Mouse (Mus musculus): ENCODE data around the gene Hddc3. TPM values are rescaled to one million over a fixed set of nuclear protein-coding genes. Genes with fewer than 3 reads are reported as not detected.

Hddc3 gene
- polyA plus RNA-seq (2012; rRNA removed) = 4.5 and 4.8 TPM in 2 replicates

DNA sequence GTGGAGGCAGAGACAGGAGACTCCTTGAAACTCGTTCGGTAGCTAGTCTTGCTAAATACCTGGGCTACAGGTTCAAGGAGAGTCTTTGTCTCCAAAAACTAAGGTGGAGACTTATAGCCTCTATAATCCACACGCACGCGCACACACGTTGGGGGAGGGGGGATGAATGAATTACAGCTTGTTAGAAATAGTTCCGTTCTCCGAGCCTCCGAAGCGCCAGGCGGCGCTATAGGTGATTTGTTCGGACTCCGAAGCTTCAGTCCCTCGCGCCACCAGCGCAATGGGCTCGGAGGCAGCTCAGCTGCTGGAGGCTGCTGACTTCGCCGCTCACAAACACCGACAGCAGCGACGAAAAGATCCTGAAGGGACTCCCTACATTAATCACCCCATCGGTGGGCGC, at the start of gene Hddc3:
Hddc3 (plus strand) TSS at position 247 of the 400 bp plus-strand sequence.

DNA sequence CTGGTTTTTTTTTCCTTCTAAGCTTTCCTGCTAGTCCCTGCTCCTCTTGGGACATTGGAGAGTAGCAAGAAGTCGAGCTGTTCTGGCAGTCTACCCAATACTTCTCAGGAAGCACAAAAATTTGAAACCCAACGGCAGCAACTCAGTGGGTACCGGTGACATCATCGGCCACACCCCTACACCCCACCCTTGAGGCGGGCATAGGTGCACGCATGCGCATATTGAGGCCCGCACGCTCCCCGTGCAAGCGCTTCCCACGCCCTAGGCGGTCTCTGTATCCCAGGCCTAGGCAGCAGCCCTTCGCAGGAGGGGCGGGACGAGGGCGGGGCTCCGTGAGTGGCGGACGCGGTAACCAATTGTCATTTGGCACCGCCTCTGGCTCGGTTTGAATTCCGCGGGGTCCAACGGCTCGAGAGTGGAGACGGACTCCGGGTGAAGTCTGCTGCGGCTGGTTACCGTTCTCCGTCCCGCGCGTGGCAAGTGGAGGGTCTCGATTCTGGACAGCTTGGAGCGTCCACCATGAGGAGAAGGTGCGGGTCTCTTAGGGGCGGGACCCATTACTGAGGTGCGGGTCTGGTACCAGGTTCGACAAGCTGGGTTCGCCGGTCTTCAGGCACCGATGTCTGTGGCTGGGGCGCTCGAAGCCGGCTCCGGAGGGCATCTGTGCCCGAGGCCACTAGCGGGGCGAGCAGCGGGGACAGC, 48.7 kb upstream of the Hddc3 start, which contains the start of gene Prc1:
Prc1 (plus strand) TSS at position 389 of the 702 bp plus-strand sequence.

DNA sequence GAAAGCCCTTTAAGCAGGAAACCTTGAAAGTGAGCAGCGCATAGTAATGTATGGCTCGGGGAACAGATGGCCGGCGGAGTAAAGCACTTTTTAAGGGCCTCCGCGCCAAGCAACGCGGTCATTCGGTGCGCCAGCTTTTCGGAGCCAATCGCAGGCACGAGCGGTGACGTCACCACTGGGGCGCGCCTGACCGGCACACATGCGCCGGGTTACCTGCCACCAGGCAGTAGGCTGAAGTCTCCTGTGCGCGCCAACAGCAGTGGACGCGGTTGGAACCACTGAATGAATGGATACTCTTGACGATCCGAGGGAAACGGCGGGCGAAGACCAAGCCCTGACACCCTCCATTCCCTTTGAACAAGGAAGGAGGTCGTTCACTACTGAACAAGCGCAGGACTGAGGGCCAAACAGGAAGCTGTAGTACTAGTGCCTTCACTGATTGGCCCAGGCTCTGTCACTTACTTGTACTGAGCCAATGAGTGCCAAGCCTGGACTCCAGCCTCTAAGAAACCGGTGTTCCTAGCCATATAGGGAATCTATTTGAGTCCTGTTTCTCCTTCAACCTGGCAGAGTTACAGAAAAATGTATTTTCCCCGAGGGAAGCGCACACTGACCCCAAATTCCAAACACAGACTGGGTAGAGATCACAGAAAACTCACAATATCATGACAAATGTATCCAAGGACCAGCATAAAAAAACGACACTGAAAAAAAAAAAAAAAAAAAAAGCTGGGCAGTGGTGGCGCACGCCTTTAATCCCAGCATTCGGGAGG, 18.7 kb upstream of the Hddc3 start, which contains the start of gene Rccd1:
Rccd1 (minus strand) TSS at position 412 of the 773 bp plus-strand sequence.

DNA sequence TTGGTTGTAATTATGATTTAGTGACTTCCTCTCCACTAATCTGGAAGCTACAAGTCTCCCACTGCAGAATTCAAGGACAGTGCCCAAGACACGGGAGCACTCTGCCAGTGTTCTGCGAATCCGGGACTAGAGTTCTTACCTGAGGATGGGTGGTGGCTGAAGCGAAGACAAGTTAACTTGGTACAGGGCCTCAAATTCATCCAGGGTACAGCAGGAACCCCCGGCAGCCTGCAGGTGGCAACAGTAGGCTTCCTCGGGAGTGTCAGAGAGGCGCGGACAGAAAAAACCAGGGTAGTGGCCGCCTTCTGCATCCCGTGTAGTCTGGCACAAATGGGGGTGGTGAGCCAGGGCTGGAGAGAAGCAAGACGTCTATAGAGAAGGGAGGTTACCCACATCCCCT, 2.1 kb upstream of the Hddc3 start, which contains the start of gene Unc45a:
Unc45a (minus strand) TSS at position 213 of the 400 bp plus-strand sequence.

DNA sequence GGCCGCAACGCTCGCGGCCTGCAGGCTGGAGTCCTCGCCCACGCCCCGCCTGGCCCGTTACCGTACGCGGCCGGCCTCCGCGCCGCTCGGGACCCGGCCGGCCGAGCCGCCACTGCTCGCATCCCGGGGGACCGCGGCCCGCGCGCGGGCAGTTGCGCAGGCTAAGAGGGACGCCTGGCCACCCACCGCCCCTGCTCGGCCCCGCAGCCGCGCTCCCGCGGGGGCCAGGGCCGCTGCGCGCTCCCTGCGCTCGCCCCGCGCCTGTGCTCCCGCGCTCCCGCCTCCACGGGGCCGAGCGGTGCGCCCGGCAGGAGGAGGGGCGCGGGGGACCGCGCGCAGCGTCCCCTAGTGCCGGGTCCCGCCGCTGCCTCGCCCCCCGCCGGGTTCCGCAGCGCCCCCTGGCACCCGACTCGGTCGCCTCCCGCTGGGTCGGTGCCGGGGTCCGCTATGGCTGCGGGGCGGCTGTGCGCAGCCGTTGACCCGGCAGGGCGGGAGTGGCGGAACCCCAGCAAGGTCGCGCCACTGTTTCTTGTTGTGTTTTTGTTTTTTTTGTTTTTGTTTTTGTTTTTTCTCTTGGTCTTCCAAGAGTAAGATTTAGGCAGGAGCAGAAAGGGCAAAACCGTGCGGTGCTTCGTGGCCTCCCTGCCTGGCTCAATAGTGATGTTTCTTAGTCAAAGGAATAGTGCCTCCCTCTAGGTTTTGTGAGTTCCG, 28.3 kb downstream of the Hddc3 start, which contains the start of gene Man2a2:
Man2a2 (minus strand) TSS at position 335 of the 711 bp plus-strand sequence.

DNA sequence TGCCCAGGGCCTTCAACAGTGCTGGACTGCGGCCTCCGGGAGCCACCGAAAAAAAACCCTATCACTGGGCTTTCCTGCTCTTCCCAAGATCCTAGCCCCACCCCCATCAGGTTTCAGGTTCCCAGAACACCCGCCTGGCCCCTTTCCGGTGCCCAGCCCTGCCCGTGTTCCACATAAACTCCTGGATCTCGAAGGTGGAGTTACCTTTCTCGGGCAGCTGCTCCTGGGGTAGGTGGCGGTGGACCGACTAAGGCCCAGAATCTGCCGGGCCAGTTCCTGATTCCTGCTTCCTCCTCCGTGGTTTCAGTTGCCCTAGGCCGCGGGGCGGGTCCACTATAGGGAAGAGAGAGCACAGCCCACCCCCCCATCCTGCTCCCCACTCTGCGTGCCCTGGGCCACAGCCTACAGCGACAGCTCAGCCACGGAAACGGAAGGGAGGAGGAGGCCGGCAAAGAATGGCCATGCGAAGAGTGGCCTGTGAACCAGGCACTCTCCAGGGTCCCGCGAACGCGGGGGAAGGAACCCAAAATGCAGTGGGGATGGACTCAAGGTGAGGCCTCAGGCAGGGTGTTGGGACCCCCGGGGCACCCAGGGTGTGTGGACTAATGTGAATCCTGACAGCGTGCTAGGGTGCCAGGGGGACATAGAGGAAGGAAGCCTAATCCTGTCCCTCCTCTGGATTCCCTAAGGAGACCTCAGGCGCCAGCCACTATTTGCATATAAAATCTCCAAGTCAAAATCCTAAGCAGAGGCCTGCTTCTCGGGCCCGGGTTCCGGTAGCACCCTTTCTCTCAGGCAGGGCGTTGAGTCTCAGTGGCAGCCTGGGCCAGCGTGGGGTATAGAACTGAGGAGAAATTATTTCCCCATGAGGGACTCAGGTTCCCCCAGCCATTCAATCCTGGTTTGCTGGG, 45.0 kb downstream of the Hddc3 start, which contains the start of gene Fes:
Fes (minus strand) TSS at position 314 of the 911 bp plus-strand sequence.

Other genes with a start within 250 kb of the Hddc3 start
- 84.3 and 92.1 TPM in 2 replicates for gene Idh2, start 227.7 kb upstream of the Hddc3 start, polyA plus RNA-seq (2012; rRNA removed)
- 5.0 and 6.6 TPM in 2 replicates for gene Sema4b, start 156.3 kb upstream of the Hddc3 start, polyA plus RNA-seq (2012; rRNA removed)
- 38.5 and 47.4 TPM in 2 replicates for gene Cib1, start 110.3 kb upstream of the Hddc3 start, polyA plus RNA-seq (2012; rRNA removed)
- gene Gdpgp1, start 110.2 kb upstream of the Hddc3 start, polyA plus RNA-seq (2012; rRNA removed) = 1.0 and 1.4 TPM in 2 replicates
- gene Ttll13, start 96.7 kb upstream of the Hddc3 start, polyA plus RNA-seq (2012; rRNA removed) = 0.10 and 0.21 TPM in 2 replicates
- 20.7 and 23.5 TPM in 2 replicates for gene Ngrn, start 81.9 kb upstream of the Hddc3 start, polyA plus RNA-seq (2012; rRNA removed)
- gene Vps33b, start 73.5 kb upstream of the Hddc3 start, polyA plus RNA-seq (2012; rRNA removed) = 6.2 and 6.8 TPM in 2 replicates
- gene Prc1, start 48.7 kb upstream of the Hddc3 start, polyA plus RNA-seq (2012; rRNA removed) = 75.5 and 83.4 TPM in 2 replicates
- gene Rccd1, start 18.6 kb upstream of the Hddc3 start, polyA plus RNA-seq (2012; rRNA removed) = 6.0 and 6.9 TPM in 2 replicates
- gene Unc45a, start 2.1 kb upstream of the Hddc3 start, polyA plus RNA-seq (2012; rRNA removed) = 6.9 and 7.2 TPM in 2 replicates
- 4.1 and 4.7 TPM in 2 replicates for gene Man2a2, start 28.3 kb downstream of the Hddc3 start, polyA plus RNA-seq (2012; rRNA removed)
- 9.3 and 12.6 TPM in 2 replicates for gene Fes, start 44.8 kb downstream of the Hddc3 start, polyA plus RNA-seq (2012; rRNA removed)
- gene Furin, start 62.3 kb downstream of the Hddc3 start, polyA plus RNA-seq (2012; rRNA removed) = 5.0 and 5.9 TPM in 2 replicates
- 21.9 and 23.7 TPM in 2 replicates for gene Blm, start 192.0 kb downstream of the Hddc3 start, polyA plus RNA-seq (2012; rRNA removed)

Measured in liver, embryonic 14 days (tissue).